Mouse (Mus musculus): ENCODE measurements around the gene Asb6.
A peak's percentile ranks its signal among the peaks of the same experiment; 100 is the strongest.

The Asb6 gene

GRCm38 (mm10) chr2:30834373-30835022 lies 4.4 kb upstream of the Asb6 start, which contains the start of gene Prrx2:
Gene Prrx2, plus strand, starts transcription at chr2:30834972.
- DNase-seq (ENCODE audit: low spot score in 2 of 2): no peak

- DNase-seq (ENCODE audit: low spot score in 2 of 2): no peak
These were observed 3.5 kb upstream of the Asb6 start for GRCm38 (mm10) chr2:30833644-30834043.

GRCm38 (mm10) chr2:30829315-30829714 lies 818 bp downstream of the Asb6 start:
- no peak for DNase-seq (ENCODE audit: low spot score in 2 of 2)

- peak; percentile 89 to 94 for DNase-seq (ENCODE audit: low spot score in 2 of 2)
These were observed 2.2 kb downstream of the Asb6 start for GRCm38 (mm10) chr2:30827749-30828475.

GRCm38 (mm10) chr2:30826825-30827748 lies 3.0 kb downstream of the Asb6 start:
- no peak for DNase-seq (ENCODE audit: low spot score in 2 of 2)

GRCm38 (mm10) chr2:30823385-30824153 lies 6.6 kb downstream of the Asb6 start:
- peak in 1 of 2 experiments; percentile 63 for DNase-seq (ENCODE audit: low spot score in 2 of 2)

GRCm38 (mm10) chr2:30822460-30822859 lies 7.7 kb downstream of the Asb6 start:
- no peak for DNase-seq (ENCODE audit: low spot score in 2 of 2)

- DNase-seq (ENCODE audit: low spot score in 2 of 2): no peak
These were observed 9.1 kb downstream of the Asb6 start for GRCm38 (mm10) chr2:30821073-30821472.

- no peak for DNase-seq (ENCODE audit: low spot score in 2 of 2)
These were observed 10.3 kb downstream of the Asb6 start for GRCm38 (mm10) chr2:30819873-30820272.

- no peak for DNase-seq (ENCODE audit: low spot score in 2 of 2)
These were observed 13.8 kb downstream of the Asb6 start for GRCm38 (mm10) chr2:30816383-30816782.

GRCm38 (mm10) chr2:30810573-30810972 lies 19.6 kb downstream of the Asb6 start:
- DNase-seq (ENCODE audit: low spot score in 2 of 2): no peak

GRCm38 (mm10) chr2:30809503-30809902 lies 20.6 kb downstream of the Asb6 start:
- no peak for DNase-seq (ENCODE audit: low spot score in 2 of 2)

GRCm38 (mm10) chr2:30808296-30808655 lies 21.9 kb downstream of the Asb6 start:
- no peak for DNase-seq (ENCODE audit: low spot score in 2 of 2)

GRCm38 (mm10) chr2:30807648-30808295 lies 22.4 kb downstream of the Asb6 start, which contains the start of gene Ntmt1:
Gene Ntmt1, plus strand, starts transcription at chr2:30807826.
- peak; percentile 98 for DNase-seq (ENCODE audit: low spot score in 2 of 2)

- DNase-seq (ENCODE audit: low spot score in 2 of 2): no peak
These were observed 22.9 kb downstream of the Asb6 start for GRCm38 (mm10) chr2:30807147-30807647.

- no peak for DNase-seq (ENCODE audit: low spot score in 2 of 2)
These were observed 24.1 kb downstream of the Asb6 start for GRCm38 (mm10) chr2:30805983-30806382.

GRCm38 (mm10) chr2:30803604-30804003 lies 26.5 kb downstream of the Asb6 start, which contains the start of gene 1700001O22Rik:
Gene 1700001O22Rik, minus strand, starts transcription at chr2:30803661.
- no peak for DNase-seq (ENCODE audit: low spot score in 2 of 2)

- DNase-seq (ENCODE audit: low spot score in 2 of 2): peak in 1 of 2 experiments; percentile 31
These were observed 28.9 kb downstream of the Asb6 start for GRCm38 (mm10) chr2:30801067-30801852.

GRCm38 (mm10) chr2:30800671-30801066 lies 29.5 kb downstream of the Asb6 start:
- DNase-seq (ENCODE audit: low spot score in 2 of 2): no peak

GRCm38 (mm10) chr2:30799456-30799855 lies 30.7 kb downstream of the Asb6 start:
- DNase-seq (ENCODE audit: low spot score in 2 of 2): no peak
